Mouse (Mus musculus): Measurements from ENCODE around the gene Notch2.

- TF ChIP-seq POLR2A (IDR thresholded peaks at IDR 0.05; ENCODE audit: extremely low read depth, insufficient read depth, low read length) (no peak), CTCF (IDR thresholded peaks at IDR 0.05; ENCODE audit: extremely low read depth, insufficient read depth, low read length) (no peak)
Measured at GRCm38 (mm10) chr3:98094629-98095583, 81.6 kb downstream of the Notch2 start.

All from cortical plate, adult 2 months (tissue).